Mouse (Mus musculus) urinary bladder, adult 18-20 months (tissue): ENCODE measurements at regions not wholly inside any gene's neighbourhood (a gene's known extent, or its start where the extent isn't known, plus 50 kb on each side); places are given as distances from the start of the nearest gene placed in this dataset.

ENCODE experiments used
- DNase-seq, 2 experiments: peaks; one replicate each; pipeline ENCODE4 v3.0.0; 2022; ENCODE audit warnings: low spot score in 2 of 2, mixed read lengths in 2 of 2

DNA sequence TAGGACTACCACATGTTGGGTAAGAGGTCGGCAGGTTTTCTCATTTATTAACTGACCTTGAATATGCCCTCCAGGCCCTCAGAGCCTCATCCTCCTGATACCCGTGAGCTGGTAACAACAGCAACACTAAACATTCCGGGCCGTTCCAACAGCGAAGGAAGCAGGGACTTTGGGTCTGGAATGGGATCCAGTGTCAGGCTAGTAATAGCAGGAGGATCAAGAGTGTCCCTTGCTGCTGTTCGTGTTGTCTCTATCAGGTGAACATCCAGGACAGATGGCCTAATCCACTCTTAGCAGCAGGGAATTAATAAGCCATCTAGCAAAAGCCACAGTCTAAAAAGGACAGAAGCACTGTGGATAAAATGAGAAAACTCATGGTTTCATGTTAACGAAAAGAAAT is 106.7 kb downstream of the Cpeb2 start:
- DNase-seq, result no peak

DNA sequence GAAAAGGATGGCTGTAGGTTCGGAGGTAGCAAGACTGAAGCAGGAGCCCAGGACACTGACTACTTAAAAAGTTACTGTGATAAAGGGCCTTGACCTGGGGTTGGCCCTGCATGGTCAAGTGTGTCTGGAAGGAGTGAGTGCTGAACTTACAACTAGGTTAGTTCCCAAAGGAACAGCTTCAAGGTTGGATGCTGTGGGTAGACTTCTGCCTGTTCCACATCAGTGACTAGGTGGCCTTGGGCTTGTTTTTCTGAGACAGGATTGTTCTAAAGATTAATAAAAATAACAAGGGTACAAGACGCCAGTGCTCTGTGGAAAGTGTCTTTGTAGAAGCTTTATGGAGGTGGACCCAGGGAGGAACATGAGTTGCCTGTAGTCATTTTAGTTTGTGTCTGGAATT is 108.5 kb downstream of the Cpeb2 start:
- no peak for DNase-seq

DNA sequence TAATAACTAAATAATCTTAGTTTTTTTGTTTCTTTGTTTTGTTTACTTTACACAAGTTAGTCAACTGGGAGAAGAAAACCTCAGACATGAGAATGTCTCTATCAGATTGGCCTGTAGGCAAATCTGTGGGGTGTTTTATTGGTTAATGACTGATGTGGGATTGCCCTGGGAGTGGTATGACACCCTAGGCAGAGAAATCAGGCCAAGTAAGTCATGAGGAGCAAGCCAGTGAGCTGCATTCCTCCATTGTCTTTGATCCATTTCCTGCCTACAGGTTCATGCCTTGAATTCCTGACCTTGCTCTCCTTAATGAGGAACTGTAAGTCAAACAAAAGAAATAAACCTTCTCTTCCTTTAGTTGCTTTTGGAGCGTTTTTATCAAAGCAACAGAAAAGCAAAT is 111.5 kb downstream of the Cpeb2 start:
- no peak for DNase-seq

GRCm38 (mm10) chr5:43350987-43351386 is 118.0 kb downstream of the Cpeb2 start:
- DNase-seq, result no peak

DNA sequence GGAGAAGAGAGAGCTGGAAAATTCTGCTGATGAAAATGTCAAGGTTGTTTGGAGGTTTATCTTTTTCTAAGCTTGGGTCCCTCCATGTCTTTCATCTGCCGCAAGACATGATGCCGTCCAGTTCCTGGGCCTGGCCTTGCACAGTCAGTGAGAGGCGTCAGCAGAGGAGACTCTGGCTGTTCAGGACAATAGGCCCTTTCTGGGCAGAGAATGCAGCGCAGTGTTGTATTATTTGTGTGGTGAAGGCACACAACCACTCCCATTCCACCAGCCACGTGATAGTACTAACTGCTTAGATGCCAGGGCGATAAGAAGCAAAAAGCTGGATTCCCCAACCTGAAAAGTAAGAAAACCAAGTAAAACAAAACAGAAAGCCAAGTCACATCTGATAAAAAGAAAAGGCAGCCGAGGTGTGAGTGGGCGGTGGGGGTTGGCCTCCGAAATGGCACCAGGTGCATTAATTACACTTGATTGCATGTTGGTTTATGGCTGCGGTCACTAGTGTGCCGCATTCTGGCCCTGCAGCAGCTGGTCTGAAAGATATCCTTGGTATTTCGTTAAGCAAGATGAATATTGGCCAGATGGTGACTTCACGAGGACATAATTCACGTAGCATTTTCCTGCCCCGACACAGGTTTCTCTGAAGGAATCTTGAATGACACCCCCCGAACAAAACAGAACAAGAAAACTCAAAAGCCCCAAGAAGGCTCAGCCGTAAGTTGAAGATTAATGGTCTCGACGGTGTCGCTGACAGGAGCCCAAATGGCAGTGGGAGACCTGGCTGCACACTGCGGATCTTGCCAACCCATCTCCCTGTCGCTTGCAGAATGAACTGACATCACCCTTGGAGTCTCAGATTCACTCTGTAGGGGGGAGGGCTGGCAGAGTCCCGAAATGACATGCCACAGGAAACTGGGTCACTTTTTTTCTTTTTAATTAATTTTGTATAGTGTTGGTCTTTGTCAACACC is 120.3 kb downstream of the Cpeb2 start:
- DNase-seq, result no peak

DNA sequence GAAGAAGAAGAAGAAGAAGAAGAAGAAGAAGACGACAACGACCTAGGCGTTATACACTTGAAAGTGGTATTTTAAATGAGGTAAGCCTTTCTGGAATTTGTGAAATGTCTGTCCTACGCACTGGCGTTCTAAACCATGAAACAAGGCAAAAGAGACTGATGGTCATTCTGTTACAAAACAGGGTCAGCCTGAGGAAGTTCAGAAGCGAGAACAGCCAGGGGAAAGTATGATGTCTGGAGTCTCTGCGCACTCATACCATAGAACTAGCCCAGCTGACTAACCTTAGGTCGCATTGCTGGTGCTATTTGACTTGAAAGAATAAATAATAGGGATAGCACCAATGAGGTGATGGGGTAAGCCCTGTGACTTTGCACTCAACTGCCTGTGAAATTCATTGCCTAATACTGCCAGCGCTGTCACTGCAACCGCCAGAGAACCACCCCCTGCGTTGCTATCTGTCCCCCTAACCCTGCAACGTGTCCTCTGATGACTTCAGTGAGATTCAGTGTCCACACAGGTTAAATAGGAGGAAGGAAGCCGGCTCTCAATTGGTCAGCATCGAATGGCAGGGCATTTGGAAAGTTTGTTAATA is 121.5 kb downstream of the Cpeb2 start:
- no peak for DNase-seq

DNA sequence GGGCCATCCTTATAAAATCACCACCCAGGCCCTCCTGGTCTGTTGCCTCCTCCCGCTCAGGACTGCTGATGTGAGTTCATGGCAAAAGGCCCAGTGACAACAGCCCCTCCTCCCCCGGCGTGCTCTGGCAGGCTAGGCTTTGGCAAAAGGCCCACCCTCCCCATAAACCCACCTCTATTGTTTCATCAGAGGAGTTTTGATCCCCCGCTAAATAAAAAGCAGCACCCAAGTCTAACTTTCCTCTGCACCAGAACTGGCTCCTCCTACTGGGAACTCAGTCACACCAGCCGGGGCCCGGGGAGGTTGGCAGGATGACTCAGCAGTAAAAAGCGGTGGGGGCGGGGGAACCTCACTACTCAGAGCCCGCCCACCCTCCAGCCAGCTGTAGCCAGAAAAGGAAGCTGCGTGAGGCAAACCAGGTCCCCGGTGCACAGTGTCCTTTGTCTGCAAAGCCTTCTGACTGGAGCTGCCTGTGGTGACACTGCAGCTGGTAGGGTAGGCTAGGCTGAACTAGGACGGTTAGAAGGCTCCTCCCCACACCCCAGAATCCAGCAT is 122.1 kb downstream of the Cpeb2 start:
- DNase-seq, result peak; percentile 57 to 79

DNA sequence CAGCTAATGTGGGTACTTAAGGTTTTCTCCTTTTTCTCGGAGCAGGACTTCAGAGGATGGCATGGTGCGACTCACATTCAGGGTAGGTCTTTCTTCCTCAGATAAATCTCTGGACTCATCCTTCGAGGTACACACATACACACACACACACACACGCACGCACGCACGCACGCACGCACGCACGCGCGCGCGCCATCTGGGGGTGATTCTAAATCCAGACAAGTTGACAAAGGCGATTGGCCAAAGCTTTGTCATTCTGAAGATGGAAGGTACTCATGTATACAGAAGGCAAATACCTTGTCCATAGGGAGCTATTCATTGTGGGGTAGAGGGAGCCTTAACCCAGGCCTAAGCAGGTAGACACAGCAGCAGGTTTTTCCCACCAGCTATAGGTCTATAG is 122.9 kb downstream of the Cpeb2 start:
- DNase-seq, result no peak

- DNase-seq, result no peak
Measured at GRCm38 (mm10) chr5:43357100-43357680, 124.2 kb downstream of the Cpeb2 start.

- DNase-seq, result no peak
Measured at GRCm38 (mm10) chr5:43357901-43358300, 124.9 kb downstream of the Cpeb2 start.

GRCm38 (mm10) chr5:43358928-43359765 is 126.2 kb downstream of the Cpeb2 start:
- no peak for DNase-seq

DNA sequence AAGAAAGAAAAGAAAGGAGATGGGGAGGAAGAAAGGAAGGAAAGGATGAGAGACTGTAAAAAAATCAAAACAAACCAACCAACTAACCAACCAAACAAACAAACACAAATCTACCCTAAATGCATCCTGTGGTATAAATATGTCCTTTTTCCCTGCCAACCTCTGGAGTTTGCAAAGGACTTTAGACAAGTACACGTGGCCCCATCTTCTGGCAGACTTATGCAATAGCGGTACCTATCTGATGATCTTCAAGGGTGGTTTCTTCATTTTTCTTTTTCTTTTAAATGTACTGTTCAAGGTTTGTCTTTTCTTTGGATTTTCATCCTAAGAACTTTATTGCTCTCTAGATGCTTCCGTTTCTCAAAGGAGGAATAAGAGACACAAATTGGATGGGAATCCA is 127.3 kb downstream of the Cpeb2 start:
- DNase-seq, result no peak

GRCm38 (mm10) chr5:43361026-43361425 is 128.1 kb downstream of the Cpeb2 start:
- no peak for DNase-seq

- DNase-seq, result no peak
Measured at GRCm38 (mm10) chr5:43372385-43372784, 139.4 kb downstream of the Cpeb2 start.

- no peak for DNase-seq
Measured at GRCm38 (mm10) chr5:43384689-43385375, 130.5 kb upstream of the C1qtnf7 start.

- no peak for DNase-seq
Measured at GRCm38 (mm10) chr5:43390997-43391396, 124.3 kb upstream of the C1qtnf7 start.

GRCm38 (mm10) chr5:43391412-43392029 is 123.8 kb upstream of the C1qtnf7 start:
- peak in 1 of 2 experiments; percentile 7 for DNase-seq

- no peak for DNase-seq
Measured at GRCm38 (mm10) chr5:43392908-43393545, 122.3 kb upstream of the C1qtnf7 start.

GRCm38 (mm10) chr5:43417259-43417658 is 98.1 kb upstream of the C1qtnf7 start:
- no peak for DNase-seq
